Mouse (Mus musculus) liver, embryonic 11.5 days (tissue): ENCODE measurements at regions not wholly inside any gene's neighbourhood (a gene's known extent, or its start where the extent isn't known, plus 50 kb on each side); places are given as distances from the start of the nearest gene placed in this dataset.

Source experiments
- ATAC-seq: fragments of 200-750 bp; cut with Nextera tagmentation; replicated peaks from 2 replicates; pipeline ENCODE4 v1.8.0; 2017; ENCODE audit warnings: moderate number of reproducible peaks, mild to moderate bottlenecking, moderate TSS enrichment, moderate library complexity; ENCODE audit not compliant: low FRiP score
- DNase-seq: peaks from one replicate; pipeline ENCODE4 v3.0.0-alpha.2; 2017; ENCODE audit warnings: low spot score
- H3K27ac ChIP-seq: fragments of 300-500 bp; sonication (generic); 2 replicates; pipeline ENCODE4 v1.5.1; 2014; ENCODE audit warnings: mild to moderate bottlenecking, low read depth, low read length, control low read depth
- H3K27me3 ChIP-seq: fragments of 300-500 bp; sonication (generic); replicated peaks from 2 replicates; pipeline ENCODE4 v1.6.1; 2014; ENCODE audit warnings: low read length, mixed read lengths; ENCODE audit not compliant: control insufficient read depth, insufficient read depth
- H3K36me3 ChIP-seq: fragments of 300-500 bp; sonication (generic); 2 replicates; pipeline ENCODE4 v1.6.1; 2014; ENCODE audit warnings: mild to moderate bottlenecking, low read length, moderate library complexity, mixed read lengths; ENCODE audit not compliant: control insufficient read depth, insufficient read depth
- H3K4me1 ChIP-seq: fragments of 300-500 bp; sonication (generic); replicated peaks from 2 replicates; pipeline ENCODE4 v1.6.1; 2014; ENCODE audit warnings: low read length, mixed read lengths; ENCODE audit not compliant: control insufficient read depth, insufficient read depth
- H3K4me2 ChIP-seq: fragments of 300-500 bp; sonication (generic); 2 replicates; pipeline ENCODE4 v1.6.1; 2014; ENCODE audit warnings: mild to moderate bottlenecking, control low read depth, moderate library complexity
- H3K4me3 ChIP-seq: fragments of 300-500 bp; sonication (generic); 2 replicates; pipeline ENCODE4 v1.5.1; 2014; ENCODE audit warnings: low read depth, low read length, control low read depth
- H3K9ac ChIP-seq: fragments of 300-500 bp; sonication (generic); 2 replicates; pipeline ENCODE4 v1.6.1; 2014; ENCODE audit warnings: low read depth, low read length, control low read depth
- H3K9me3 ChIP-seq: fragments of 300-500 bp; sonication (generic); 2 replicates; pipeline ENCODE4 v1.6.1; 2016; ENCODE audit warnings: low read length, inconsistent platforms, mixed read lengths; ENCODE audit not compliant: control insufficient read depth
- WGBS: fragments of 180-500 bp; shearing (Covaris S2); extraction: QIAGEN DNeasy Blood & Tissue Kit; methylation state at CpG from one replicate; pipeline ENCODE4 v1.1.7; 2014; 5-methylcytosine and 5-hydroxymethylcytosine counted together

DNA sequence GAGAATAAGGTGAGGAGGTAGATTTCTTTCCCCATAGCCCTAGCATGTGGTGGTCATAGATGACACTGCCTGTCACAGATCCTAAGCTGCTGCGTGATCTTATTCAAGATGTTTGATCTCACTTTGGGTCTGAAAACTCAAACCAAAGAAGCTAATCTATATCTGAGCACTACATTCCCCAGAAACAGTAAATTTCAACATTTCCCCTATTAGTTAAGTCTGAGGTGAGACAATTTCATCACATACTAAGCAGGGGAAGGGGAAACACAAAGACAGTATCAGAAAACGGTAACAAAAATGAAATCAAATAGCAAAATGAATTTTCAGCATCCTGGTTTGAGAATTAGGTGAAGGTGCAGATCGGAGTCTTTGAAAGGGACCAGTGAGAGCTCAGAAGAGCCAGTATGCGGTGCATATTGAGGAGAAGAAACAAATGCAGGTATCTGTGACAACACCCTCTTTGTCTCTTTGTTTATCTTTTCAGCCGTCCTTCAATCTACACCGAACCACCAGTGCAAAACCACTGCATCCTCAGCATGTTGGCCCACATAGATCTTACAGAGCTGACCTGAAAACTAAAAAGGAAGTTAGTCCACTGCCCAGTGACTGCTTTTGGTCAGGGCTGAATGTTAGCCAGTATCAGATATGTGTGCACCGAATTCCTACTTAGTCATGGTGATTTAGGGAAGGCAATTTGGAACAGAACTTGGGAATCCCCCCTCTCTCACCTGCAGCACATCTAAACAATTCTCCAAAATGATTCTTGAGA, 247.0 kb downstream of the Ets1 start:
- H3K36me3 ChIP-seq = no peaks in the 10 kb centered on the region
- no peaks in the 10 kb centered on the region for H3K9me3 ChIP-seq
- no peaks in the 10 kb centered on the region for H3K27me3 ChIP-seq
- H3K4me3 ChIP-seq = no peak overlapping the region
- 66% methylated on average over 7 of the region's 7 CpGs for WGBS
- no peak overlapping the region for H3K9ac ChIP-seq
- H3K4me1 ChIP-seq = no peaks in the 10 kb centered on the region
- no peak overlapping the region for H3K27ac ChIP-seq
- DNase-seq (no peak), ATAC-seq (no peak)
- no peak overlapping the region for H3K4me2 ChIP-seq

DNA sequence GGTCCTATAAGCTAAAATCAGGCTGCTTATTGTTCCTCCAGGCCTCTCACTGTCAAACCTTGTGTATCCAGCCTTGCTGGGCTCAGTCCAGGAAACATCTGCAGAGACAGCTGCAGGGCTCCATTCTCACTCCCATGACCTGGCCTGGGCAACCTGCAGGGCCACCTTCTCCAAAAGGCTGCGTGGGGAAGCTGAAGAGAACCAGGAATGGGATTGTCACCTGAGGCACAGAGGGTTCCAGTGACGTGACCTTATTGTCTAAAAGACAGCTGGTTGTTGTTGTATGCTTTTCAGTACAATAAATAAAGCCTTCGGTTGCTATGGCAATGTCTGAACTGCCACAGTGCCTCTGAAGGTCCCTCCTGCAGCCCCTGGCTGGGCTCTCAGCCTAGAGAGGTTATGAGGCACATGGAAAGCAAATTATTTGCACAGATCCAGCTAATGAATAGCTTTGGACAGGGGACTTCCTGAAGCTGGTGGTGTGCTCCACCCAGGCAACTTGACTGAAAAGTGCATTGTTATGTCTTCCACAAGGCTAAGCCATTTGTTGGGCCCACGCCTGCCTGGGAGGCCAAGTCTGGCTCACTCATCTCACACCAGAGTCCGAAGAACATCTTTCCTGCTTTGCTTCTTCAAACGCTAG, 250.1 kb downstream of the Ets1 start:
- no peak overlapping the region for H3K9ac ChIP-seq
- no peaks in the 10 kb centered on the region for H3K36me3 ChIP-seq
- no peaks in the 10 kb centered on the region for H3K9me3 ChIP-seq
- no peak overlapping the region for H3K4me3 ChIP-seq
- H3K27me3 ChIP-seq = no peaks in the 10 kb centered on the region
- no peaks in the 10 kb centered on the region for H3K4me1 ChIP-seq
- WGBS = 74% methylated on average over 6 of the region's 6 CpGs
- DNase-seq (no peak), ATAC-seq (no peak)
- H3K27ac ChIP-seq = no peak overlapping the region
- H3K4me2 ChIP-seq = no peak overlapping the region

DNA sequence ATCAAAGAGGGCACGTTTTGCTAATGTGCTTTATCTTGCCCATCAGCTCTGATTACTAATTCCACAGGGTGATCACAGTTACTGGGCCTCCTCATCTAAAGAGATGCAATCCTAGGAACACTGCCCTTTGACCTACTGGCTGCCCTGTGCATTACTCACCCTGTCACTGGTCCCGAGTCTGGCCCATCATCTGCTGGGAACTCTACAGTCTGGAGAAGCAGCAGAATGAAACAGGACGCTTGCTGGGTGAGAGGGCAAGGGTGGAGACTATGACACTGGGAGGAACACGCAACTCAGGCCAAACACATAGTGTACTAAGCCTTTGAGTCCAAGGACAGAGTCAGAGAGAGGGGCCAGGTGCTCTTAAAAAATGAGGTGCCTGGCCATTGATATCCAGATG, 263.8 kb downstream of the Ets1 start:
- no peaks in the 10 kb centered on the region for H3K27me3 ChIP-seq

DNA sequence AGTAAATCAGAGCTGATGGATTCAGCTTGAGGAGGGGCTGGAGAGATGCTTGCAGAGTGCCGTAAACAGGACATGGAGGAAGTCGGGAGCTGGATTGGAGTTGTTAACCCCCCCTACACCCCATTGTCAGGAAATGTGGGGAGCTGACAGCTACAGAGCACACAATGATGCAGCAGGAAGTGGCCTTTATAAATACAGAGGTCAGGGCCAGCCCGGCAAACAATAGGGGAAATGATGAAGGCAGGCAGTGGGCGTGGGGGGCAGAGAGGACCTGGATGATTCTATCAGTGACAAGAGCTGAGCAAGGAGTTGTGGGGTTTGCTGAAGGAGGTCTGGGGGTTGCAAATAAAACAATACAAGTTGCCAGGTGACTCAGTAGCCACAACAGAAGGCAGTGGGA, 265.3 kb downstream of the Ets1 start:
- Histone ChIP-seq H3K36me3 (no peaks in the 10 kb centered on the region), H3K4me2 (no peak overlapping the region), H3K9ac (no peak overlapping the region), H3K4me1 (no peaks in the 10 kb centered on the region), H3K27ac (no peak overlapping the region), H3K9me3 (no peaks in the 10 kb centered on the region), H3K27me3 (no peaks in the 10 kb centered on the region), H3K4me3 (no peak overlapping the region)
- ATAC-seq = no peak
- 50% methylated on average over 4 of the region's 4 CpGs for WGBS
- no peak for DNase-seq

More for the DNA sequence above, 263.8 kb downstream of the Ets1 start:
- ATAC-seq = no peak
- Histone ChIP-seq H3K4me1 (no peaks in the 10 kb centered on the region), H3K9me3 (no peaks in the 10 kb centered on the region), H3K4me2 (no peak overlapping the region), H3K9ac (no peak overlapping the region), H3K4me3 (no peak overlapping the region), H3K36me3 (no peaks in the 10 kb centered on the region), H3K27ac (no peak overlapping the region)
- WGBS = 39% methylated on average over 4 of the region's 4 CpGs
- DNase-seq = no peak

DNA sequence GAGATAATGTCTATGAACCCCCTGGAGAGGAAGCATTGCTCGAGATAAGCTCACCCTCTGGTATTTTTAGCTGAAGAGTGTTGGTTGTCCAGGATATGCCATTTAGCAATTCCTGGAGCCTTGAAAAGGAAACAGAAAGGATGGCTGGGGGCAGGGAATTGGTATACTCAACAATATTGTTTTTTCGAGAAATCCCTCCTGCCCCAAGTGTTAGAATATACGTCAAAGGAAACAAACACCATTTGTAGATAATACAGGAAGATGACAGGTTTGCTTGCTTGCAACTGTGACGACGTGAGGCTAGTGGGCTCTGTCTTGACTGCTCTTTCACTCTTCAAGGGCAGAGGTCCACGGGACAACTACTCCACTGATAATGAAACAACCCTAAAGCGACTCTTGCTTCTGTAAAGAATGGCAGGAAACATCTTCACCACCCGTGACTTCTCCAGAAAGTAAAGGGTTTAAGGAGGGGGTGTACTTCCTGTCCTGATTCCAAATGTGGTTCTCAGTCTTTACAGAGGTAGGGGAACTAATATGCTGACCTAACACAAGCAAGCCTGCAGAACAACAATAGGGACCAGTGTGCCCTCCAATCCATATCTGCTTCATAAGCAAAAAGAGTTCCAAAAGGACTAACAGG, 270.3 kb downstream of the Ets1 start:
- H3K9ac ChIP-seq = no peak overlapping the region

DNA sequence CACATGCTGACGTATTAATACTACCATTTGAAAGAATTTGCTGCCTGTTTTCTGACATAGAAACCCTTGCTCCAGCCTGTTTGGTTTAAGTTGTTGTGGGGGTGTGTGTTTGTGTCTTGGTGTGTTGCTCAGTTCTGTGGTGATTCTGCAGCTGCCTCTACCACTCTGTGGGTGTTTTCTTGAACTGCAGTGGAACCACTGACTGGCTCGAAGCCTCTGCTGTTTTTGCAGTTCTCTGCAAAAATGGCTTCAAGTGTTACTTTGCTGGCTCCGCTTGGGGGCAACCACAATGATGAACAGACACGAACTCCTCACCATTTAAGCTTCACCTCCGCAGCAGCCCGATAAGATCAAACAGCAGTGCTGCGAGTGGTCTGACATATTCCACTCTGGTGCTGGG, 274.6 kb downstream of the Ets1 start:
- ATAC-seq (no peak), DNase-seq (no peak)
- H3K36me3 ChIP-seq = no peaks in the 10 kb centered on the region
- H3K4me3 ChIP-seq = no peak overlapping the region
- no peaks in the 10 kb centered on the region for H3K27me3 ChIP-seq
- no peak overlapping the region for H3K4me2 ChIP-seq
- H3K9ac ChIP-seq = no peak overlapping the region
- no peak overlapping the region for H3K27ac ChIP-seq
- WGBS = 65% methylated on average over 7 of the region's 7 CpGs
- no peaks in the 10 kb centered on the region for H3K4me1 ChIP-seq
- H3K9me3 ChIP-seq = no peaks in the 10 kb centered on the region

More for the DNA sequence above, 270.3 kb downstream of the Ets1 start:
- Histone ChIP-seq H3K36me3 (no peaks in the 10 kb centered on the region), H3K4me2 (peak overlapping the region; percentile 11; the same call in 1 of the 2 replicates), H3K27me3 (no peaks in the 10 kb centered on the region), H3K4me3 (no peak overlapping the region), H3K27ac (no peak overlapping the region), H3K4me1 (no peaks in the 10 kb centered on the region), H3K9me3 (no peaks in the 10 kb centered on the region)
- peak; percentile 36; the same call in 1 of the 2 replicates for ATAC-seq
- WGBS = 28% methylated on average over 8 of the region's 8 CpGs
- DNase-seq = no peak

DNA sequence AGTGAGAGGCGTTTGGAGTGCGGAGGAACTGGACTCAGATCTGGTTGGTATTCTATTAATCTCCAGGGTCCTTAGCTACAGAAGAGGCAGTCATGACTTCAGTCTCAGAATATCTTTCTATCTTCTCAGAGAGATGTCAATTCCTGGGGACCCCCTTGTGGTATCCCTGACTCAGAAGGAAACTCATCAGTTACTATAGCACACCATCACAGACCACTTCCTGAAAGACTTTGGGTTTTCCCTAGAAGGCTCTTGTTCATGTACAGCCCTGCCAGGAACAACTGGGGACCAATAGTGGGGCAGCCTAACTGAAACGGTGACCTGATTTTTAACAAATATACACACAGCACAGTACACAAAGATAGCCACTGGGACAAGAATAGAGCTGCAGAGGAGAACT, 279.6 kb downstream of the Ets1 start:
- no peak overlapping the region for H3K27ac ChIP-seq
- no peak for ATAC-seq
- no peaks in the 10 kb centered on the region for H3K9me3 ChIP-seq
- no peaks in the 10 kb centered on the region for H3K4me1 ChIP-seq
- no peaks in the 10 kb centered on the region for H3K27me3 ChIP-seq
- H3K36me3 ChIP-seq = no peaks in the 10 kb centered on the region
- no peak for DNase-seq
- 88% methylated on average over 3 of the region's 3 CpGs for WGBS
- no peak overlapping the region for H3K4me3 ChIP-seq
- no peak overlapping the region for H3K9ac ChIP-seq
- H3K4me2 ChIP-seq = no peak overlapping the region

DNA sequence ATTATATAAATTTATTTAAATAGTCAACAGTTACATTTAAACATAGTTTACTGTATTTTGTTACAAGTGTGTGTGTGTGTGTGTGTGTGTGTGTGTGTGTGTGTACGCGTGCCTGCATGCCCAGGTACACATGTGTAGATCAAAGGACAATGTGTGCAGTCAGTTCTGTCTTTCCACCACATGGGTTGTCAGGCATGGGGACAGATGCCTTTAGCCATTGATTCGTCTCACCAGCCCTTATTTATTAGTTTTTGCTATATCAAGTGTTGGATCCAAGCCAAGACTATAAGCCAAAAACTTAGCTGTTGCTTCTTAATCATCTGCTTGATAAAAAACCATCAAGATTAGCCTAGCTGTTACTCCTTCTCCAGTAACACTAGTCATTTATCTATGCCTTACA, 280.7 kb downstream of the Ets1 start:
- Histone ChIP-seq H3K27me3 (no peaks in the 10 kb centered on the region), H3K9me3 (no peaks in the 10 kb centered on the region), H3K4me3 (no peak overlapping the region), H3K9ac (no peak overlapping the region), H3K27ac (no peak overlapping the region), H3K4me2 (no peak overlapping the region), H3K36me3 (no peaks in the 10 kb centered on the region), H3K4me1 (no peaks in the 10 kb centered on the region)
- ATAC-seq = no peak
- no peak for DNase-seq
- WGBS = 79% methylated on average over 3 of the region's 3 CpGs
